Mouse (Mus musculus) 3134 (cell line): ENCODE results near the gene Polm.

Experiments used
- DNase-seq: peaks from one replicate; pipeline ENCODE4 v3.0.0-alpha.2; 2011; ENCODE audit warnings: low spot score; ENCODE audit not compliant: insufficient read length; ENCODE audit errors: extremely low read depth

The Polm gene

DNA sequence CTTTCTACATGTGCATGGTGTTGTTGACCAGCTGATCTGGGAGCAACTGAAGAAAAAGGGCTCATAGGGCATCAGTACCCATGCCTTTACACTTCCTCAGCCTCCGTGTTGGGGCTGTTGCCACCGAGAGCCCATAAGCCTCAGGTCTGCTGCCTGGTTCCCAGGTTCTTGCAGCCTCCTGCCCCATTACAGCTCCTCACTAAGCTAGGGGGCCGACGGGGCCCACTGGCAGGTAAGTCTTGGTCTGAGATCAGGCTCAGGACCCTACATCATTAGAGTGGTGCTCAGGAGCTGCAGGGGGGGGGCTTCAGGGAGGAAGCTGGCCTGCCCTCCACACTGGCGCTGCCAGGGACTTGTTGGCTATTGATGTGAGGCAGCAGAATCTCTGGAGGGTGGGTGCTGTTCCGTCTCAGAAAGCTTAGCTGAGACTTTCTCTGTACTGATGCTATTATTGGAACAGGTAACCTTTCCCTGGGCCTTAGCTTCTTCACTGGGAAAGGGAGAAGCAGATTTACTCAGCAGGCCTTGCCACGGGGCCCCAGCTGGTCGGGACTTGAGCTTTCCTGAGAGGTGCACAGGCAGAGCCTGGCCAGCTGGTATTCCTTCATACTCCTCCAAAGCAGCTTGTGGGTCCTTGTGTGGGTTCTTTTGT is 18.8 kb upstream of the Polm start:
- DNase-seq, result no peak

GRCm38 (mm10) chr11:5855902-5856301 is 18.1 kb upstream of the Polm start:
- DNase-seq, result peak; percentile 92

GRCm38 (mm10) chr11:5855481-5855880 is 17.7 kb upstream of the Polm start:
- no peak for DNase-seq

GRCm38 (mm10) chr11:5852314-5852713 is 14.5 kb upstream of the Polm start:
- DNase-seq, result no peak

- no peak for DNase-seq
Measured at GRCm38 (mm10) chr11:5851021-5851736, 13.4 kb upstream of the Polm start.

DNA sequence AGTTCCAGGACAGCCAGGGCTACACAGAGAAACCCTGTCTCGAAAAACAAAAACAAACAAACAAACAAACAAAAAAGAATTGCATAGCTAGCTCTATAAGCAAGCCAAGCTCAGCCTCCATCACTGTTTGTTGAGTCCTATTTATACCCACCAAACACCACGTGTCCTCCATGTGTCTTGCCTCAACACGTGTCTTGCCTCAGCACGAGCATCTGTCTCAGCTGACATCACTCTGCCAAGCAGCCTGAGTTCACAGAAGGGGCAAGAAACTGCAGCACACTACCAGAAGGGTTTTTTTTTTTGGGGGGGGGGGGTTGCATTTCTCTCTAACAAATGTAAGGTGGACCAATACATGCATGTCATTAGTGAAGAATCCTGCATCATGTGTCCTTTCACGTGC is 12.6 kb upstream of the Polm start:
- DNase-seq, result no peak

DNA sequence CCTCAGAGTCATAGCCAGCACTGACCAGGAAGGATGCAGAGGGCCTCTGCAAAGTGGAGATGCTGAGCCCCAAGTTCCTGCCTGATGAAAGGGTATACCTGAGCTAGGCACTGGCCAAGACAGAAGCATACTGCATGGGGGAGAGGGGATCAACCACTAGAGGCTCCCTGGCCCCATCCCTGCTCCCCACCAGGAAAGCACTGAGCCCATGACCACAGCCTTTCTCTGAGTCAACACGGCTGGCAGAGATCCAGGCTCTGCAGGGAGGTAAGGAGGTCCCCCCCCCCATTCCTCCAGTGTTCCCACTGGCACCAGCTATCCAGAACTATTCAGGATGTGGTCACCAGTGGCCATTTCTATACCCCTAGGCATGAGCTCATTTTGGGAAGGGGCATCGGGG is 11.5 kb upstream of the Polm start:
- DNase-seq, result peak; percentile 81

DNA sequence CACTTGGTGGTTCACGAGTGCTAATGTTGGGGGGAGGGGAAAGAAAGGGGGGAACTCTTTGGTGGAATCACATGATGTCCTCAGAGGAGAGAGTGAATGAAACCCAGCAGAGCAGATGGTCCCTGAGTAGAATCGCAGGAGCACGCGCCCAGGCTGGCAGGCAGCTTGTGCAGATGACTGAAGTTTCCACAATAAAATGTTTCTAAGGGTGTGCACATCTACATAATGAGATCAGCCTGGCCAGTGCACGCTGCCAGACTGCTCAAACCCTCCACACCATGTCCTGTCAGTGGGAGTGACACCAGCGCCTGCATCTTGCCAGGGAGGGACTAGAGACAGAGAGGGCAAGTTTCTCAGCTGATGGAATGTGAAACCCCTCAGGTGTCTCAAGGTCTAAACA is 10.9 kb upstream of the Polm start:
- DNase-seq, result peak; percentile 75

DNA sequence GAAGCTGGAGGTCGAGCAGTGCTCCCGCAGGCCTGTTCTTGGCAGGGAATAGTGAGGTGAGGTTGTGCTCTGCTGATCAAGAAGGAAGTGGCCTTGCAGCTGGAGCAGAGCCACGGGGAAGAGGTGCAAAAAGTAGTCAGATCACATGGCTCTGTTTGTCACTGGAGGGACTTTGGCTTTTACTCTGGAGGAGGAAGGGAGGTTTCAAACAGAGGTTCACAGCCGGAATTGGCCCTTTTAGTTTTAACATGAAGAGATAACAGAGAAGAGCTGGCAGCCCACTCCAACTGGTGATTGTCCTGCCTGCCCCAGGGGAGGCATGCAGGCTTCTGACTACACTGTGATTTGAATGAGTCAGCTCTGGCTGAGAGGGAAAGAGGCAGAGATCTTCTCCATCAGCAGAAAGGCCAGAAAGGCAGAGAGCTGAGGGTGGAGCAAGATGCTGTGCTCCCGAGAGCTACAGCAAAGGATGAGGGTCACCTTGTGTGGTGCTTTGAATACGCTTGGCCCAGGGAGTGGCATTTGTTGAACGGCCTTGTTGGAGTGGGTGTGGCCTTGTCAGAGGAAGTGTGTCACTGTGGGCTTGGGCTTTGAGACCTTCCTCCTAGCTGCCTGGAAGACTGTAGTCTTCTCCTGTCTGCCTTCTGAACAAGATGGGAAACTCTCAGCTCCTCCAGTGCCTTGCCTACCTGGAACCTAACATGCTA is 9.0 kb upstream of the Polm start:
- peak; percentile 73 for DNase-seq

DNA sequence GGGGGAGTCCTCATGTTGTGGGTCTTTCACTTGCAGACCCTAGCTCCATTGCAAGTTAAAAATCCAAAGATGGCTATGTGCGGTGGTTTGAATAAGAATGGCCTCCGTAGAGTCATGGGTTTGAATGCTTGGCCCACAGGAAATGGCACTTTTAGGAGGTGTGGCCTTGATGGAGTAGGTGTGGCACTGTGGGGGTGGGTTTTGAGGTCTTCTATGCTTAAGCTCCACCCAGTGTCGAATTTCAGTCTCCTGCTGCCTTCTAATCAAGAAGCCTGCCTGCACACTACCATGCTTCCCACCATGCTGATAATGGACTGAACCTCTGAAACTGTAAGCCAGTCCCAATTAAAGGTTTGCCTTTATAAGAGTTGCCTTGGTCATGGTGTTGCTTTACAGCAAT is 5.3 kb upstream of the Polm start:
- DNase-seq, result no peak

- no peak for DNase-seq
Measured at GRCm38 (mm10) chr11:5841751-5842150, 3.9 kb upstream of the Polm start.

DNA sequence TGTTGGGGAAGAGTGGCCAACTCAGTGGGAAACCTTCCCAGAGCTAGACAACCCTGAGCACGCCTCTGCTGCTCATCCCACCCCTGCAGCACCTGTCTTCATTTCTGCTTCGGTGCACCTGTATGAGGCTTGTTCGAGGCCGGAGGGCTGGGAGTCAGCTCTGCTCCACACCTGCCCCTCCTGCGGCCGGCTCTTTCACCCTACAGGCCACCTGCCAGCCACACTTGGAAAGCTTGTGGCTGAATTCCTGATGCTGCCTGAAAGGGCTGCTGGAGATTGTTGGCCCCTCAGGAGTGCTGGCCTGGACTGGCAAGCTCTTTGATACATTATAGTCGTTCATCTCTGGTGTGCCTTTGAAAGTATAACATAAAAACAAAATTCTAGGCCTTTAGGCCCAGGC is 2.5 kb upstream of the Polm start:
- DNase-seq, result no peak

DNA sequence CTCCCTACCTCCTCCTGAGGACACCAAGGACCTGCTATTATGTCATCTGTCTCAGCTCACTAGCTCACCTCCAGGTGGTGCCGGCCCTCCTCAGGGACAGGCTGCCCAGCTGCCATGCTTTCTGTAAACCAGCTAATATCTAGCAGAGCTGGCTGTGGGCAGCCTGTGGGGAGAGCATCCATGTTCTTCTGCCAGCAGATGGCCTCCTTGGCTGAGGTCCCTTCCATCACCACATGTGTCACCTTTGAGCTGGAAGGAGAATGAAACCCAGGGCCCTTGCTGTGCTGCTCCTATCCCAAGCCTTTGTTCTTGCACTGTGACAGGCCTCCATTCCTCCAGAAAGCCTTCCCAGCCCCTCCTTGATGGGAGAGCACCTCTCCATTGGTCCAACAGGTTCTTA is 1.7 kb downstream of the Polm start:
- DNase-seq, result peak; percentile 49

DNA sequence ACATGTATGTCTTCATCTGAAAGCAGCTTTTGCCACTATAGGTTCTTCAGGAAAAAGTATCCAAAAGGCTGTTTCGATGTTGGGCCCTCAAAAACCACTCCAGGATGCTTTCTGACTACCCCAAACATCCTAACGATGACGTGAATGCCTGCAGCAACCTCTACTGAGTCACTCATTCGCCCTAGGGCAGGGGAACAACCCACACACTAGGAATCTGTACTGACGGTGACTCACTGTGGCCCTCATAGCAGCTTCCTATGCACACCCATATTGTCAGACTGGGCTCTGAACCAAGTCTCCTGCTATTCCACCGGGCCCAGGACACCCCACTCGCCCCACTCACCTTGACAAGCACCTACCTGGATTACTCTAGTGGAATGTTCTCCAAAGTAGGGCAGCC is 2.8 kb downstream of the Polm start:
- peak; percentile 74 for DNase-seq

DNA sequence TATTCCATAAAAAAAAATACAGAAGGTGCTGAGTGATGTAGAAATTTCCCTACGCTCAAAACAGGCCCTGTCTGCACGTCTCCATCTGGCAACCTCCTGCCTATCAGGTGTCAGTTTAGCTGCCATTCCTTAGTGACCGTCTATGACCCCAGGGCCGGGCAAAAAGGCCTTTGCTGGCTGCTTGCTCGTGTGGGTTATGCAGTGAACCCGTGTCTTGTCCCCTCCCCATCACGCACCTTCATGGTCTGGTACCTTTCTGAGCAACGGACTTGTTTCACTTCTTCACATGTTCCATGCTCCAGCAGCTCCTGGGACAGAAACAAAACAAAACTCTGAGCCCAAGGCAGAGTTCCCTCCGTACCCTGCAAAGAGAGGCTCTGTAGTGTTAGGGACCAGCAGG is 3.3 kb downstream of the Polm start:
- DNase-seq, result no peak

GRCm38 (mm10) chr11:5829327-5829726 is 8.5 kb downstream of the Polm start:
- no peak for DNase-seq

DNA sequence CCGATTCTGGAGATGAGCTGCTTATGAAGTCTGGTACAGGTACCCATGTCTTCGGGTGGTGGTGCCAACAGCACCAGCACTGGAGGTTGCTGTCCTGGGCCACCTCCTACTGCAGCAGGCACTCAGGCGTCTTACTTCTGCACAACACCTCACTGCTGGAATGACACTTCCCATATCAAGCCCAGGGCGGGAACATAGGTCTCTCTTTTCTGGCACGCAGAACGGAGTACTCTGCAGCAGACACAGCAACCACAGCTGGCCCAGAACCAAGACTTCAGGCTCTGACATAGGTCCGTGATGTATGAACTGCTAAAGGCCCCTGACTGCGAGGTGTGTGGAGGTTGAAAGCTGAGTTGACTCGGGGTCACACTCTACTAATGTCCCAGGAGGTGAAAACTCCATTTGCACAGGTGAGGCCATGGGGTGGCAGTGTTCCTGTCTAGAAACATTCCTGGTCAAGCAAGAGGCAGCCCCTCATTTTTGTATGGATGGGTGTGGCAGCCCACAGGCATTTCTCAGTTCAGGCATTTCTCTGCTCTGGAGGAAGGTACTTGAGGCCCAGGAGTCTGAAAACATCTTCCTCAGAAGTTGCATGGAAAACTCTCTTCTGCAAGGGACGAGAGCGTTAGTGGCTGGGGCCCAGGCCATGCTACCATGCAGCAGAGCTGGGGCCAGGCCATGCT is 9.2 kb downstream of the Polm start:
- DNase-seq, result no peak

GRCm38 (mm10) chr11:5827931-5828330 is 9.9 kb downstream of the Polm start:
- no peak for DNase-seq

DNA sequence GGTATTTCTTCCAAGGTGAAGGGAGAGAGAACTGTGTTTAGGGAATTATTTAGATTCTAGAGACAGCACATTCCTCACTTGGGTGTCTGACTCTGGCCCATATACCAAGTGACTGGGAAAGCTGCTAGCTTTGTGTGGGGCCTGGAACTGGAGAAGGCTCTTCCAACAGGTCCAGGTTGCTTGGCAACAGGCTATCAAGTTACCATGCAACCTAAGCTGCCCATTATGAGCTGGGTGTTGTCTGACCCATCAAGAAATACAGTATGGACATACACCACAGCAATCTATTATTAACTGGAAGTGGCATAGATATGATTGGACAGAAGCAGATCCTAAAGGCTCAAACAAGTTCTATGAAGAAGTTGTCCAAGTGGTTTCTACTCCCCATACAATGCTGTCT is 12.4 kb downstream of the Polm start:
- DNase-seq, result no peak

DNA sequence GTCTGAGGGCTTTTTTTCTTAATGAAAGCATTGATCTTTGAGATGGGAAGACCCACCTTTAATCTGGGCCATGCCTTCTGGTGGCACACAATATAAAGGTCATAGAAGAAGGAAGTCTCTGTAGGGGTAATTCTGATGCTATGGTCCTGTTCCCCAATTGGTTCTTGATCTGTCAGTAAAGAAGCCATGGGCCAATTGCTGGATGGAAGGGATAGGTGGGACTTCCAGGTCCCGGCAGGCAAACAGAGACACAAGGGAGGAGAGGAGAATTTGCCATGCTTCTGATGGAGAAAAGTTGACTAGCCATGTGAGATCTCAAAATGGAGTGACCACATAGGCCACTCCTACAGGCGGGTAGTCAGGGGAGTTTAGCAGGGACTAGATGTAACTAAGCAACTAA is 18.6 kb downstream of the Polm start:
- DNase-seq, result no peak

- DNase-seq, result no peak
Measured at GRCm38 (mm10) chr11:5813381-5813780, 24.4 kb downstream of the Polm start.
